Mouse (Mus musculus): ENCODE measurements around the gene Gm8267.
"Not testable (repeated sequence)": the region's sequence is repeated elsewhere in the genome, so short reads cannot be mapped to it uniquely, and the experiment has no call there.

The Gm8267 gene

DNA sequence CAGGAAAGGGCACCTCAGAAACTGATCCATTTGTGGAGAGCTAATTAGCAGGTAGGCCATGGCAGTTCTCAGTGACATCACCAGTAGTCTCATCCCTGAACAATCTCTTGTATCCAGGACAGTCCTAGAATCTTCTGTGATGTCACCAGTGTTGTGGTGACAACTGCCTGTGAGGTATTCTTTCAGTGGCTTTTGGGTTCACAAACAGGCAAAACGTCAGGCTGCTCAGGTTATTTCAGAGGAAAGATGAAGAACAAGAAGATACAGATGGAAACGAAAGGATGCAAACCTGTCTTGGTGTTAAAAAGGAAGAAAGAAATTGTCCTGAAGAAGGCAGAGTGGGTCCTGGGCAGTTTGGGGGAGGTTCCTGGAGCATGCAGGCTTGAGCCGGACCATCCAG is at the start of gene Gm8267:
Gene Gm8267, minus strand, starts transcription at position 101 of the 400 bp plus-strand sequence.
- DNase-seq (ENCODE audit: low read depth): no peak

DNA sequence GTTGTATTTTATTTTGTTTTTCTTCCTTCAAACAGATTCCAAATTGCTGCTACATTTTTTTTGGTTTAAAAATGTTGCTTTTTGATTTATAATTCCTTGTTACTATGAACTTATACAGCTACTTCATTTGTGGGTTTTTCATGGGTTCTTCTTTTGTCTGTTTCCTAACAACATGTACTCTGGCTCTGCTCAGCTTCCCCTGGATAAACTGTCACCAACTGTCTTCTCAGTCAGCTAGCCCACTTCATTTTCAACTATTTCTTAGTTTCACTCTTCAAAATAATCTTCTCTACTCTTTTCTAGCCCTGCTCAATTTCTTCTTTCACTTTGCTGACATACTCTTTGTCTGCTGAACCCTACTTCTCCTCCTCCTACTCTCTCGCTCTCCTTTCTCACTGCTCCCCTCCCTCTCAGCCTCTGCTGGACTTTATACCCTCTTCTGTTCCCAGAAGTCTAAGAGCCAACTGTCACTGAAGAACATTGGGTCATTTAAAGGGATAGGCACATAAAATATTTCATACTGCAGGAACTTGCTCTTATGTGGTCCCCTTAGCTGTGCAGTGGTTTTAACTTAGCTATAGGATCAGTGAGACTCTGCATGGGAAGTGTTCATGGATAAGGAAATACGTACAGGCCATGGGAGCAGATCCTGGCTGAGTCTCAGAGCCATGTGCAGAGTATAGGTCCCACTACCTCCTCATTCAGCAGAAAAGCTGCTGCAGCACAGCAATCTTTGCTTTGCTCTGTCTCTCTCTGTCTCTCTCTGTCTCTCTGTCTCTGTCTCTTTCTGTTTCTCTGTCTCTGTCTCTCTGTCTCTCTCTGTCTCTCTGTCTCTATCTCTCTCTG is 39.6 kb upstream of the Gm8267 start:
- DNase-seq (ENCODE audit: low read depth): not testable (repeated sequence)

DNA sequence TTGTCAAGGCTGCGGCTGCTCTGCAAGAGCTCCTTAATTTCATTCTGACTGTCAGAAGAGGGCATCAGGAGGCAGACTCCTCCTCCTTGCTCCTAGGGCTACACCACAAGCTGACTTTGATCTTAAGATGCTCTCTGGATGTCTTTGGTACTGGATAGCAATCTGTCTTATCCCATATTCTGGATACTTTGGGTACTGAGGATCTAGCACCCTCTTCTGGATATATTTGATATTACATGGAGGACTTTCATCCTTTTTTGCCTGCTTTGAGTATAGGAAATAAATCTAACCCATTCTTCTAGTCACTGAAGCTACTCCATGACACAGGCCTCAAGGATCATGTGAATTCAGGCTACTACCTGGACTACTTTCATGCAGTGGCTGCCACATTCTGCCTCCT is 7.4 kb downstream of the Gm8267 start:
- not testable (repeated sequence) for DNase-seq (ENCODE audit: low read depth)

DNA sequence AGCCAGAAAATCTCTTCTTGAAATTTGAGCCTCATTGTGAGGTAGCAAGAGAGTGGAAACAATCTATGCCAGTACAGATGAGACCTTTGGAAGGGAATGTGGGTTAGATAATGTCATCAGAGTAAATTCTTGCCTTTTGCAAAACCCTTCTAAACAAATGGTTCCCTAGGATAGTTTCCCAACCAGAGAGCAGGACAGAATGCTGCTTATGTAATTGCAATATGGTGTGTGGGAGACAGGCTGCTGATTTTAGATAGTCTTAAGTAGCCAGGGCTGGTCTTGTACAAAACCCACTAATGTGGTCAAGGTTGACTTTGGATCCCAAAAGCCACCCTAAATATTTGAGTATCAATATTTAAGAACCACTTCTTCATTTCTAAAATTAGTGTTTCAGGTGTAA is 19.4 kb downstream of the Gm8267 start:
- DNase-seq (ENCODE audit: low read depth): not testable (repeated sequence)

DNA sequence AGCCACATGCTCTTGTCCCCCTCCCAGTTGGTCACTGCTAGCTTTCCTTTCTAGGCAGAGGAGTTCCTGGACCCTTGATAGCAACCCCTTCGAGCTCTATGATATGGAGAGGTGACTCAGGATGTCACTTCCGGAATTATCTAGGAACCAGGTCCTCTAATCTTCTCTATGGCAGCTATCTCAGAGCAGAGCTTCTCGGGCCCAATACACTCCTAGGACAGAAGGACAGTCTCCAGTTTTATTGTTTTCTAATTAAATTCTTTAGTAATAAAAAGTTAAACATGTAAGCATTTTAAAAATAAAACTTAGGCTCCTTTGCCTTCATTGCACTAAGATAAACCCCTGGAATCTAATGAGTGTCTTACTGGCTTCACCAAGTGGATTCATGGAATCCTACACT is 43.8 kb downstream of the Gm8267 start, which contains the start of gene Gm8257:
Gene Gm8257, minus strand, starts transcription at position 101 of the 400 bp plus-strand sequence.
- DNase-seq (ENCODE audit: low read depth): not testable (repeated sequence)
